Mouse (Mus musculus) kidney, adult 11 months (tissue): Measurements from ENCODE around the gene Caskin1.
A peak's percentile ranks its signal among the peaks of the same experiment; 100 is the strongest.

Source experiments
- DNase-seq: peaks from one replicate; pipeline ENCODE4 v3.0.0; 2022

The Caskin1 gene

DNA sequence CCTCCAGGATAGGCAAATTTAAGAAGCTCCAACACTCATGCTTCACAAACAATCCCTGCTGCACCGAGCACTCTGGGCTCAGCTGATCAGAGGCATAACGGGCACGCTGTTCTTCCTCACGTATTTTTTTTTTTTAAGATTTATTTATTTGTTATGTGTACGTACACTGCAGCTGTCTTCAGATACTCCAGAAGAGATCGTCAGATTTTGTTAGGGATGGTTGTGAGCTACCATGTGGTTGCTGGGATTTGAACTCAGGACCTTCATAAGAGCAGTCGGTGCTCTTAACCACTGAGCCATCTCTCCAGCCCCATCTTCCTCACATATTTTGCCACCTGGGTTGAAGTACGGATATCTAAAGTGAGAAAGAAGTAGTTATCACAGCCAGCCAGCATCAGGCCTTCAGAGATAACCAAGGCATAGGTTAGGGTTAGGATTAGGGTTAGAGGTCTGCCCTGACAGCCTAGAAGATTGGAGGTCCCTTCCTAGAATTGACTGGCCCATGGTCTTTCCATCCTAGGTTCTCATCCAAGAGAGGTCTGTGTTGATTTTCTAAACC is 45.8 kb downstream of the Caskin1 start, which contains the start of gene Rab26:
Gene Rab26, minus strand, starts transcription at position 51 of the 559 bp plus-strand sequence.
- DNase-seq = no peak

- no peak for DNase-seq
Observed at GRCm38 (mm10) chr17:24535300-24535699, 46.9 kb downstream of the Caskin1 start.

DNA sequence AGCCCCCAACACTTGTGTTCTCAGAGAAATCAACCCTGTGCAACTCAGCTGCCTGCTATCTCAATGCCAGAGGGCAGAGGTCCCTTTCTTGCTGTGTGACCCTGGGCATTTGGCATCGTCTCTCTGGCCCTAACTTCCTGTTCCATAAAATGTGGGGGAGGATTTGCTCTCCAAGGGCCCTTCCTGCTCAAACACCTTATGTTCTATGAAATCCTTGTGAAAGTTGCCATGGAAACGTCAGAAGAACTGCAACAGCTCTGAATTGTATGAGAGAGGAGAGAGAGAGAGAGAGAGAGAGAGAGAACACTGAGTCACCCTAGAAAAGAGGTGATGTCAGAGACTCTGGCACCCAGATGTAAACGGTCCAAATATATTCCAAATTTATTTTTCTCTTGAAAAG is 49.1 kb downstream of the Caskin1 start:
- no peak for DNase-seq

DNA sequence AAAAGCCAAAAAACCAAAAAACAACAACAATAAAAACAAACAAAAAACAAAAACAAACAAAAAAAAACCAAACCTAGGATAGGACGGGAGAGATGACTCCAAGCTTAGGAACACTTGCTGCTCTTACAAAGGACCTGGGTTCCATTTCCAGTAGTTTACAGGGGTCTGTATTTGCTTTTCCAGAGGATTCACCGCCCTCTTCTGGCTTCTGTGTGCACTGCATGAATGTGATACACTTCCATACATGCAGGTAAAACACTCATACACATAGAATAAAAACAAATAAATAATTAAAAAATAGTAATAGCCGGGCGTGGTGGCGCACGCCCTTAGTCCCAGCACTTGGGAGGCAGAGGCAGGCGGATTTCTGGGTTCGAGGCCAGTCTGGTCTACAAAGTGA is 50.5 kb downstream of the Caskin1 start:
- DNase-seq = no peak

- peak; percentile 36 for DNase-seq
Observed at GRCm38 (mm10) chr17:24540375-24540774, 52.0 kb downstream of the Caskin1 start.

GRCm38 (mm10) chr17:24544613-24545012 is 56.2 kb downstream of the Caskin1 start:
- DNase-seq = no peak

GRCm38 (mm10) chr17:24545247-24545646 is 56.8 kb downstream of the Caskin1 start:
- no peak for DNase-seq

- DNase-seq = peak; percentile 39
Observed at GRCm38 (mm10) chr17:24546234-24546633, 57.8 kb downstream of the Caskin1 start.

DNA sequence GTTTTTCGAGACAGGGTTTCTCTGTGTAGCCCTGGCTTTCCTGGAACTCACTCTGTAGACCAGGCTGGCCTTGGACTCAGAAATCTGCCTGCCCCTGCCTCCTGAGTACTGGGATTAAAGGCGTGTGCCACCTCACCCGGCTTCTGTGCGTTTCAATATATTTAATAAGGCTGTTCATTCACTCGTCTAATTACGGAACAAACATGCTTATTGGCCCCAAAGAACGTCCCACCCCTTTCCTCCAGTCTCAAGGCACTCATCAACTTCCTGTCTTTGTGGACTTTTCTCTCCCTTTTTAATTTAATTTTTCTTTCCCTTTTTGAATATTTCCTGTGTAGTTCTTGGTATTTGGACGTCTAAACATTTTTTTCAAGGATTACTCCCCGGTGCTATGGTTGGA is 60.0 kb downstream of the Caskin1 start:
- DNase-seq = peak; percentile 37

DNA sequence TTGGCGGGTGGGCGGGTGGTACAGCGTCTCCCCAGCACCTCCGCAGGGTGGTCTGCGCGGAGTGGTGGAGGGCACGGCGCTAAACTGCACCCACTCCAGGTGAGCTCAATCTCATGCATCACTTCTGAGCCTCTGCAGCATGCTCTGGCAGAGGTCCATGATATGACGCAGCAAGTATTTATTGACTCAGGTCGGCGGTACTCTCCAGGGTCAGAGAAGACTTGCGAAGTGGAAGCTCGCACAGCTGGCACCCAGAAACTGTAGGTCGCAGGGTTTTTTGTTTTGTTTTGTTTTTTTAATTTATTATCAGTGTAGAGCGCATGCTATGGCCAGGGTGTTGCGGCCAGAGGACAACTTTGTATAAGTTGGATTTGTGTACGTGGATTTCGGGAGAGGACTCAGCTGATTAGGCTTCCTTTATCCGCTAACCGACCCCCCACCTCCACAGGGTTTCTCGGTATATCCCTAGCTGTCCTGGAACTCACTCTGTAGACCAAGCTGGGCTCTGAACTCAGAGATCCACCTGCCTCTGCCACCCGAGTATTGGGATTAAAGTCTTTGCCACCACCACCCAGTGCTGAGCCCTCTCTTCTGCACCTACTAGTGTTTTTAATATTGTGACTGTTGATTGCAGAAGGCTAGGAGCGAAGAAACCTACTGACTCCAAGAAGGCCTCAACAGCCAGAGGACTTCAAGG is 60.7 kb downstream of the Caskin1 start:
- DNase-seq = peak; percentile 79

- DNase-seq = peak; percentile 99
Observed at GRCm38 (mm10) chr17:24549618-24550415, 61.4 kb downstream of the Caskin1 start, which contains the start of gene Pkd1. Gene Pkd1 (plus strand): TSS chr17:24549834.

DNA sequence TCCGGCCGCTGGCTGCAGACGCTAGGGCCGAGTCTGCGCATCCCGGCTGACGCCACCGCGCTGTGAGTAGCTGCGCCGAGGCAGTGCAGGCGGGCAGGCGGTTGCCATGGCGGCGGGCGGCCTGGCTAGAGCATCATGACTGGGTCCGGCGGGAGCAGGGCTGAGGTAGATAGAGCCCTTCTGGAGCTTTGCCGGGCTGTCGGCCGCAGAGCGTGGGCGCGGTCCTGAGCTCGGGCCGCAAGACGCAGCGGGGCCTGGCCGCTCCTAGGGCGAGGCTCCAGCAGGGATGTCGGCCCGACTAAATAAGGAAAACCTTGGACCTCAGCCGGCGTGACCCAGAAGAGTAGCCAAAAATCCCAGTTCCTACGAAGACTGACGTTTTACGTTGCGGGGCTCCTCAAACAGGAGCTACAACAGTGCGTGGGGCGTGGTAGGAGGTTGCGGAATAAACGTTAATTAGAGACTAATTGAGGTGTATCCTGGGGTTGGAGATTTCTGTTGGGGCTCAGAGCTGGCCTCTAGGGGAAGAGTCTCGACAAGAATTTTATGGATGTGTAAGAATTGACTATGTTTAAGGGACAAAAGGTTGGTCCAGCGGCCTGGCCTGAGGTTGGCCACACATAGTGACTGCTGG is 62.1 kb downstream of the Caskin1 start:
- DNase-seq = peak; percentile 75

DNA sequence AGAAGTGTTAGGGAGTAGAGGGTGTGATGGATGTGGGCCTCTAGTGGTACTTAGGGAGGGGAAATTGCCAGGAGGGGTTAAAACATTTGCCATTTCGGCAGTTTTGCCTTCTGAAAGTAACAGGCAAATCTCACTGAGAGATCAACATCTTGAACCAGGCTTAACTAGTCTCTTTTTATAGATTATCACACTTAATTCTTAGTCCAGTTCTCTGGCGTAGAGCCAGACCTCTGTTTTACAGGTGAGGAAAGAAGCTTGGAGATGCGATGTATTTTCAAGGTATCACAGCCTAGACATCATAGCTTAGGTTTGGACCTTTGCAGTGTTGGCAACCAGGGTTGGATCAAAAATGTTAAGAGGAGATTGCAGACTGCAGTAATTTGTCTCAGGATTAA is 62.6 kb downstream of the Caskin1 start:
- no peak for DNase-seq

GRCm38 (mm10) chr17:24557091-24557490 is 68.7 kb downstream of the Caskin1 start:
- no peak for DNase-seq
